Mouse (Mus musculus): ENCODE results near the gene Dcaf7. TPM values are rescaled to one million over a fixed set of nuclear protein-coding genes. Genes with fewer than 3 reads are reported as not detected.

Gene Dcaf7
- 43.7 and 68.8 TPM in 2 replicates for polyA plus RNA-seq (2014; fragmentation: Nextera tagmentation; extraction: Ambion mirVana)

DNA sequence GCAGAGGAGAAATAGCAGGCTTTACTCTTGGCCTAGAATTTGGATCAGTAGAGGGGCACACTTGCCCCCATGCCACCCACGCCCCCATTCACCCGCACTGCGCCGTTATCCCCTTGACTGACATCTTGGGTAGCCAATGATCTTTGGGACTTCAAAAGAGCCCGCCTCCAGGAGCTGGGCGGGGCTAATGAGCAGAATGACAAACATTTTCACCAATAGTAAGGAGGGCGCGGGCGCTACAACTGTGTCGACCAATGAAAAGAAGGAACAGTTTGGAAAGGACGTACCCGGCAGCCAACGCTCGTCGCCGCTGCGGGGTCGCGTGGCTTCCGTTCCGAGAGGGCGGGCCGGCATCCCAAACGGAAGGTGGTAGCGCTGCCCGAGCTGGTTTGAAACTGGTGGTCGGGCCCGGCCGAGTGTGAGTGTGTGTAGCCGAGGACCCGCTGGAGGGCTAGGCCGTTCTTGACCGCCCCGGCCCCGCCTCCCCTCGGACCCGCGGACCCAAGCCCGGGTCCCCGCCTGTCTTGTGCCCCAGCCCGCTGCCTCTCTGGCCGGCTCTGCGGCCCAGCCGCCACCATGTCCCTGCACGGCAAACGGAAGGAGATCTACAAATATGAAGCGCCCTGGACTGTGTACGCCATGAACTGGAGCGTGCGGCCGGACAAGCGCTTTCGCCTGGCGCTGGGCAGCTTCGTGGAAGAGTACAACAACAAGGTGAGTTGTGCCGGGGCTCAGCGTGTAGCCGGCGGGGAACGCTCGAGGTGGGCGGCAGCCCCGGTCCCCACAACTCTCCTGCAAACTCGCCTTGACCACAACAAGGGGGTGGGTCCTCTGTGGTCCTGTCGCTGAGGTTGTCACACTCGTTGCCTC, at the start of gene Dcaf7:
TSS of gene Dcaf7 (plus strand) at position 325 of the 870 bp plus-strand sequence.
- WGBS = under 1% methylated on average over 66 of the region's 66 CpGs
- peaks cover 12% of the 10 kb centered on the region; the same call in 1 of the 2 replicates for H3K4me1 ChIP-seq (ENCODE audit: control insufficient read depth, insufficient read depth, low read length)

DNA sequence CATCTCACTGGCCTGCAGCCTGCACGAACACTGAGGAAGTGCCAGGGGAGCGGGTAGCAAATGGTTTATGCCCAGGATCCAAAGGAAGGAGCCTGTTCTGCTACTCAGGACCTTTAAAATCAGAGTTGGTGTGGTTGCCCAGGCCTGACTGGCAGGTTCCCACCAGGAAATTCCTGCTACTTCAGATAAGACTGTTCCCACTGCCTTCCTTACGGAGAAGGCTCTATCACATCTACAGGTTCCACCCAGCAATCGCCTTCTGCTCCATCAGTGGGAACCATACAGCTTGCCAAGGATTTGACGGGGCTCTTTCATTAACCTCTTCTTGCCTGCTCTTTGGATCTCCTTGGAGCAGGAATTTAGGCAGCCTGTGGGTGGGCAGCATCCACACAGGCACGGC, 49.2 kb upstream of the Dcaf7 start:
- 76% methylated on average over 6 of the region's 6 CpGs for WGBS
- H3K4me3 ChIP-seq (ENCODE audit: low read length) = no peak overlapping the region

More for the DNA sequence above, at the start of gene Dcaf7:
- ATAC-seq (ENCODE audit: low FRiP score, low TSS enrichment) = peak; percentile 98
- Histone ChIP-seq H3K36me3 (ENCODE audit: control insufficient read depth, insufficient read depth, low read length) (no peaks in the 10 kb centered on the region), H3K9me3 (ENCODE audit: control insufficient read depth, low read length) (no peaks in the 10 kb centered on the region), H3K4me3 (ENCODE audit: low read length) (peak within 1 kb of the TSS; percentile 76), H3K9ac (ENCODE audit: low read depth, low read length) (peak within 1 kb of the TSS; percentile 91), H3K27ac (ENCODE audit: low read depth, low read length) (peak within 1 kb of the TSS; percentile 91), H3K4me2 (replicated peaks; ENCODE audit: low read depth, low read length) (peak within 1 kb of the TSS; percentile 78), H3K27me3 (ENCODE audit: control insufficient read depth, insufficient read depth, low read length) (no peaks in the 10 kb centered on the region)

DNA sequence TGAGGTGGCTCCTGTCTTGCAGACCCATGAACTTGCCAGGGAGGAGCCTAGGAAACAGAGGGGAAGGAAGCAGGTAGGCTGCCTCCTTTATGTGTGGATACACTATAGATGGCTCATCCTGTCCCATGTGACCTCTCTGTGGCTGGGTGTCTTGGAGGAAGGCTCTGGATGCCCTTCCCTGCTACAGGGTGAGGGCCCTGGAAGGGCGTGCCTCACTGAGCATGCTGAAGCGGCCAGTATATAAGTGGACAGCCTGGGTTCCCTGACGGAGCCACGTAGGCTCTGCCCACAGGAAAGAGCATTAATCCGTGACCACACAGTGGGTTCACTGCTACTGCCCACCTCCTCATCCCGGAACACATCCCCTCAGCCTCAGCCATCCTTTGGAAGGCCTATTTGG, 47.2 kb upstream of the Dcaf7 start:
- no peaks in the 10 kb centered on the region for H3K27me3 ChIP-seq (ENCODE audit: control insufficient read depth, insufficient read depth, low read length)
- ATAC-seq (ENCODE audit: low FRiP score, low TSS enrichment) = no peak
- no peaks in the 10 kb centered on the region for H3K4me1 ChIP-seq (ENCODE audit: control insufficient read depth, insufficient read depth, low read length)
- no peak overlapping the region for H3K27ac ChIP-seq (ENCODE audit: low read depth, low read length)
- H3K4me2 ChIP-seq (replicated peaks; ENCODE audit: low read depth, low read length) = no peak overlapping the region
- no peaks in the 10 kb centered on the region for H3K9me3 ChIP-seq (ENCODE audit: control insufficient read depth, low read length)
- 55% methylated on average over 6 of the region's 6 CpGs for WGBS
- no peak overlapping the region for H3K9ac ChIP-seq (ENCODE audit: low read depth, low read length)
- no peak overlapping the region for H3K4me3 ChIP-seq (ENCODE audit: low read length)
- H3K36me3 ChIP-seq (ENCODE audit: control insufficient read depth, insufficient read depth, low read length) = no peaks in the 10 kb centered on the region

More for the DNA sequence above, 49.2 kb upstream of the Dcaf7 start:
- no peaks in the 10 kb centered on the region for H3K36me3 ChIP-seq (ENCODE audit: control insufficient read depth, insufficient read depth, low read length)
- ATAC-seq (ENCODE audit: low FRiP score, low TSS enrichment) = no peak
- no peak overlapping the region for H3K4me2 ChIP-seq (replicated peaks; ENCODE audit: low read depth, low read length)
- no peaks in the 10 kb centered on the region for H3K4me1 ChIP-seq (ENCODE audit: control insufficient read depth, insufficient read depth, low read length)
- no peak overlapping the region for H3K9ac ChIP-seq (ENCODE audit: low read depth, low read length)
- H3K27me3 ChIP-seq (ENCODE audit: control insufficient read depth, insufficient read depth, low read length) = no peaks in the 10 kb centered on the region
- H3K27ac ChIP-seq (ENCODE audit: low read depth, low read length) = no peak overlapping the region
- H3K9me3 ChIP-seq (ENCODE audit: control insufficient read depth, low read length) = no peaks in the 10 kb centered on the region

DNA sequence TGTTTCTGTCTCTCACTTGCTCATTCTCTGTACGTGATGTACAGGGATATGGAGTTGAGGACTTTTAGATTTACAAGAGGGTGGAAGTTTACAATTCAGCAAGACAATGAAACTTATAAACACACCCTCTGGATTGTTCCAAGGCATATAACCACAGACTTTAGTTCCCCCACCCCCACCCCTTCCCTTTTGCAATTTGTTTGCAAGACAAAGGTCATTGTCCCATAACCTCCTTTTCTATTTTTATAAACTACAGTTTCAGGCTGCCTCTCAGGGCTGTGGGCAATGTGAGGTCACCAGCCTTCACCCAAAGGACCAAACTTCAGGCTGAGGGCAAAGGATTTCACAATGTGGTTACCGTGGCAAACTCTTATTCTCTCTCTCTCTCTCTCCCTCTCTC, 46.4 kb upstream of the Dcaf7 start:
- no peak for ATAC-seq (ENCODE audit: low FRiP score, low TSS enrichment)
- no peaks in the 10 kb centered on the region for H3K9me3 ChIP-seq (ENCODE audit: control insufficient read depth, low read length)
- WGBS = 57% methylated on average over 2 of the region's 2 CpGs
- H3K27ac ChIP-seq (ENCODE audit: low read depth, low read length) = no peak overlapping the region
- no peaks in the 10 kb centered on the region for H3K4me1 ChIP-seq (ENCODE audit: control insufficient read depth, insufficient read depth, low read length)
- H3K4me3 ChIP-seq (ENCODE audit: low read length) = no peak overlapping the region
- H3K4me2 ChIP-seq (replicated peaks; ENCODE audit: low read depth, low read length) = no peak overlapping the region
- no peaks in the 10 kb centered on the region for H3K27me3 ChIP-seq (ENCODE audit: control insufficient read depth, insufficient read depth, low read length)
- H3K9ac ChIP-seq (ENCODE audit: low read depth, low read length) = no peak overlapping the region
- no peaks in the 10 kb centered on the region for H3K36me3 ChIP-seq (ENCODE audit: control insufficient read depth, insufficient read depth, low read length)

DNA sequence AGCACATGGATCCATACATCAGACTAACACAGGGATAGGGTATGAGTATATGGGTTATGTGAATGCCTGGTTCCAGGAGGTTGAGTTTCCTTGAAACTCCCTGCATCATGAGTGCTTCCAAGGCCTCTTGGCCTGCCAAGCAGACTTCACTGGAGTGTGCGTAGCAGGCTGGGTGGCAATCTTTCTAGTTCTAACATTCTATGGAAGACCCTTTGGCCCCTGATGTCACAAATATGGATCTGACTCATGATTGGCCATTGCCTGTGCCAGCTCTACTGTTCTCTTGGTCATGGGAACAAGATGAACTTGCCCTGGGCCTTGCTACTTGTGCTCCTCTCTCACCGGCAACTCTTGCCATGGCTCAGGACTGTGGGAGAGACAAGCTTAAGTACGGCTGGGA, 42.3 kb upstream of the Dcaf7 start, which contains the start of gene Ace3:
TSS of gene Ace3 (plus strand) at position 301 of the 400 bp plus-strand sequence.
- 91% methylated on average over 3 of the region's 3 CpGs for WGBS
- H3K27ac ChIP-seq (ENCODE audit: low read depth, low read length) = no peak within 1 kb of the TSS
- H3K27me3 ChIP-seq (ENCODE audit: control insufficient read depth, insufficient read depth, low read length) = no peaks in the 10 kb centered on the region

DNA sequence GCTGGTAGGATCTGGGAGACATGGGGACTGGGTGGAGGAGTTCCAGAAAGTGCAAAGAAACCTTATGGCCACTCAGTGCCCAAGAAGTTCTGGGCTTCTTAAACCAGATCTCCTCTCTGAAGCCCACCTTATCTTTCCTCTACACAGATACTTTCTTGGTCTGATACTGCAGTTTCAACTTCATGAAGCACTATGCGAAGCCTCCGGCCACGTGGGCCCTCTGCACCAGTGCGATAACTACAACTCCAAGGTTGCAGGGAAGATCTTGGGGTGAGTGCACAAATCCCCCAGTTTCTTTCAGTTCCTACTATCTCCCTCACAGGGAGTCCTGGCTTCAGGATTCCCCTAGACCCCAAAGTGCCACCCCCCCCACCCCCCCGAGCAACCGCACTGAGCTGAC, 36.6 kb upstream of the Dcaf7 start:
- H3K4me1 ChIP-seq (ENCODE audit: control insufficient read depth, insufficient read depth, low read length) = no peaks in the 10 kb centered on the region
- H3K4me3 ChIP-seq (ENCODE audit: low read length) = no peak overlapping the region
- H3K4me2 ChIP-seq (replicated peaks; ENCODE audit: low read depth, low read length) = no peak overlapping the region
- no peaks in the 10 kb centered on the region for H3K9me3 ChIP-seq (ENCODE audit: control insufficient read depth, low read length)
- no peak for ATAC-seq (ENCODE audit: low FRiP score, low TSS enrichment)
- H3K36me3 ChIP-seq (ENCODE audit: control insufficient read depth, insufficient read depth, low read length) = no peaks in the 10 kb centered on the region
- WGBS = 95% methylated on average over 6 of the region's 6 CpGs
- no peak overlapping the region for H3K9ac ChIP-seq (ENCODE audit: low read depth, low read length)
- H3K27ac ChIP-seq (ENCODE audit: low read depth, low read length) = no peak overlapping the region
- H3K27me3 ChIP-seq (ENCODE audit: control insufficient read depth, insufficient read depth, low read length) = no peaks in the 10 kb centered on the region

More for the DNA sequence above, 42.3 kb upstream of the Dcaf7 start, which contains the start of gene Ace3:
- Histone ChIP-seq H3K4me2 (replicated peaks; ENCODE audit: low read depth, low read length) (no peak within 1 kb of the TSS), H3K4me3 (ENCODE audit: low read length) (no peak within 1 kb of the TSS), H3K9ac (ENCODE audit: low read depth, low read length) (no peak within 1 kb of the TSS), H3K4me1 (ENCODE audit: control insufficient read depth, insufficient read depth, low read length) (no peaks in the 10 kb centered on the region), H3K9me3 (ENCODE audit: control insufficient read depth, low read length) (no peaks in the 10 kb centered on the region), H3K36me3 (ENCODE audit: control insufficient read depth, insufficient read depth, low read length) (no peaks in the 10 kb centered on the region)
- no peak for ATAC-seq (ENCODE audit: low FRiP score, low TSS enrichment)

DNA sequence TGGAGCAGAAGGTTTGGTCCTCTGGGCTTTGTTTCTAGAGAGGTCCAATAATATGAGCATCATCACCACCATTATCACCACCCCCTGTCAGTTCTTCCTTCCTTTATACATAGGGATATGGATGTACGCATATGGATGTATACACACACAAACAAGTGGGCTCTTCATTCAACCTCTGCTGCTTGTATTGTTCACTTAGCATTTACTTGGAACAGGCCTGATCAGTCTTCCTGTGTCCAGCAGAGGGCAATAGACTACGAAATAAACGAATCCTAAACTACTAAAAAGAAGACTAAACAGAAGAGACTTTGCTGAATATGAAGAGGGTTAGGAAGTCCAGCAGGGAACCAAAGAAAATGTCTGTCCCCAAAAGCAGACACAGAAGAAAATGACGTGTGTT, 35.0 kb upstream of the Dcaf7 start:
- H3K4me2 ChIP-seq (replicated peaks; ENCODE audit: low read depth, low read length) = no peak overlapping the region
- H3K9ac ChIP-seq (ENCODE audit: low read depth, low read length) = no peak overlapping the region
- no peaks in the 10 kb centered on the region for H3K36me3 ChIP-seq (ENCODE audit: control insufficient read depth, insufficient read depth, low read length)
- H3K4me1 ChIP-seq (ENCODE audit: control insufficient read depth, insufficient read depth, low read length) = no peaks in the 10 kb centered on the region
- no peak for ATAC-seq (ENCODE audit: low FRiP score, low TSS enrichment)
- H3K27ac ChIP-seq (ENCODE audit: low read depth, low read length) = no peak overlapping the region
- H3K9me3 ChIP-seq (ENCODE audit: control insufficient read depth, low read length) = no peaks in the 10 kb centered on the region
- no peaks in the 10 kb centered on the region for H3K27me3 ChIP-seq (ENCODE audit: control insufficient read depth, insufficient read depth, low read length)
- WGBS = 44% methylated on average over 4 of the region's 4 CpGs
- no peak overlapping the region for H3K4me3 ChIP-seq (ENCODE audit: low read length)

DNA sequence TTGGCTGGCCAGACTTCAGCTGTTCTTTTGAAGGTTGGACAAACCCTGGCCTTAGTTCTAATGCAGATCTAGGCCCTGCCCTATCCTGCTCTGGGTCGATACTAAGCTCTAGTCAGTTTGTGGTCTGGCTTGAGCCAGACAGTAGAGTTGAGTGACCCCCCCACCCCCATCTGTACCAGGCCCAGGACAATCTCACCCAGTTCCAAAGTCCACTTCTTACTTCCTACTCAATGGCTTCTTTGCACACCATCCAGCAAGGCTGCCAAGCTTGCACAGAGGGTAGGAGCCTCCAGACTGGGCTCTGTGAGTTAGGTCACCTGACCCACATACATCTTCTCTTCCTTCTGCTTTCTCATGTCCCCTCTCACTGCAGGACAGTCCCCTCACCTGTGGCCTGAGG, 32.1 kb upstream of the Dcaf7 start:
- Histone ChIP-seq H3K4me3 (ENCODE audit: low read length) (no peak overlapping the region), H3K27me3 (ENCODE audit: control insufficient read depth, insufficient read depth, low read length) (peaks cover 4% of the 10 kb centered on the region; the same call in 1 of the 2 replicates), H3K27ac (ENCODE audit: low read depth, low read length) (no peak overlapping the region), H3K36me3 (ENCODE audit: control insufficient read depth, insufficient read depth, low read length) (no peaks in the 10 kb centered on the region), H3K4me1 (ENCODE audit: control insufficient read depth, insufficient read depth, low read length) (no peaks in the 10 kb centered on the region; the same call in 1 of the 2 replicates), H3K9ac (ENCODE audit: low read depth, low read length) (no peak overlapping the region), H3K4me2 (replicated peaks; ENCODE audit: low read depth, low read length) (no peak overlapping the region), H3K9me3 (ENCODE audit: control insufficient read depth, low read length) (no peaks in the 10 kb centered on the region)
- WGBS = 75% methylated on average over 1 of the region's 1 CpGs
- ATAC-seq (ENCODE audit: low FRiP score, low TSS enrichment) = no peak

DNA sequence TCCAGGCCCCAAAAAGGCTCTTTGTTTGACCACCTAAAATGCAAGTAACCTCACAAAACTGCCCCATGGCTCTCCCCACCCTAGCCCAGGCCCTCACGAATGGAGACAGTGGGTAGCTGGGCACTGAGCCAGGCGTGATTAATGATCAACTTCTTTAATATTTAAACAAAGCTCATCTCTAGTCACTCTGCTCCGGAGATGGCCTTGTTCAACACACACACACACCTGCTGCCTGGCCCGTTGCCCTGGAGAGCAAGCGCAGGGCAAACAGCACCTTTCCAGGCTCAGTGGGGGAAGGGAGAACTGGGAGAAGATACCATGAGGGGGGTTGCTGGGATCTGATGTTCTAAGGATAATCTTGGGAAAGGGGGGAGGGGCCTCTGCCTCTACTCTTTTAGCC, 30.7 kb upstream of the Dcaf7 start:
- WGBS = 50% methylated on average over 5 of the region's 5 CpGs
- ATAC-seq (ENCODE audit: low FRiP score, low TSS enrichment) = peak; percentile 41; the same call in 1 of the 2 replicates
- Histone ChIP-seq H3K4me1 (ENCODE audit: control insufficient read depth, insufficient read depth, low read length) (no peaks in the 10 kb centered on the region; the same call in 1 of the 2 replicates), H3K36me3 (ENCODE audit: control insufficient read depth, insufficient read depth, low read length) (no peaks in the 10 kb centered on the region), H3K9ac (ENCODE audit: low read depth, low read length) (no peak overlapping the region), H3K4me3 (ENCODE audit: low read length) (no peak overlapping the region), H3K27me3 (ENCODE audit: control insufficient read depth, insufficient read depth, low read length) (peaks cover 4% of the 10 kb centered on the region; the same call in 1 of the 2 replicates), H3K27ac (ENCODE audit: low read depth, low read length) (no peak overlapping the region), H3K4me2 (replicated peaks; ENCODE audit: low read depth, low read length) (no peak overlapping the region), H3K9me3 (ENCODE audit: control insufficient read depth, low read length) (no peaks in the 10 kb centered on the region)

All from kidney, embryonic 14.5 days (tissue).